Mouse (Mus musculus): ENCODE measurements around the gene Rab4b.

- no peak for TF ChIP-seq POLR2A (IDR thresholded peaks at IDR 0.05; ENCODE audit: insufficient read length, low read depth)
- no peak for TF ChIP-seq CEBPB (IDR thresholded peaks at IDR 0.05; ENCODE audit: insufficient read depth, poor library complexity, severe bottlenecking)
These were observed 20.5 kb downstream of the Rab4b start for GRCm38 (mm10) chr7:27158171-27158570.
